Mouse (Mus musculus) liver, postnatal 0 days (tissue): Measurements from ENCODE around the gene Fndc5.

ENCODE experiments used
- CTCF ChIP-seq: sonication (generic); IDR thresholded peaks from 2 replicates; pipeline ENCODE4 v1.5.1; 2016; ENCODE audit warnings: antibody characterized with exemption, low read depth
- EP300 ChIP-seq: IDR thresholded peaks from 2 replicates; pipeline ENCODE4 v1.6.1; 2016; ENCODE audit warnings: antibody characterized with exemption, low read depth, mild to moderate bottlenecking

GRCm38 (mm10) chr4:129102133-129102829 is 34.5 kb upstream of the Fndc5 start:
- no peak for TF ChIP-seq CTCF
- no peak for TF ChIP-seq EP300
